Mouse (Mus musculus) CH12.LX (cell line): ENCODE results near the gene Tead1.

Source experiments
- EP300 ChIP-seq: IDR thresholded peaks from 2 replicates; pipeline ENCODE4 v1.6.1; 2011; ENCODE audit warnings: low read length, improper control_type of control experiment
- HCFC1 ChIP-seq: IDR thresholded peaks from 2 replicates; pipeline ENCODE4 v1.6.1; 2012; ENCODE audit warnings: low read depth, mild to moderate bottlenecking, inconsistent platforms, low read length, improper control_type of control experiment
- POLR2A ChIP-seq: IDR thresholded peaks from 2 replicates; pipeline ENCODE4 v1.6.1; 2011; ENCODE audit warnings: low read depth, mild to moderate bottlenecking, improper control_type of control experiment, low read length

GRCm38 (mm10) chr7:112806718-112807400, 127.7 kb downstream of the Tead1 start:
- TF ChIP-seq EP300 (no peak), POLR2A (no peak), HCFC1 (no peak)
